Mouse (Mus musculus): ENCODE measurements around the gene Rps18.
"Not testable (repeated sequence)": the region's sequence is repeated elsewhere in the genome, so short reads cannot be mapped to it uniquely, and the experiment has no call there.

The Rps18 gene

GRCm38 (mm10) chr17:33968927-33969326, 13.1 kb upstream of the Rps18 start:
- DNase-seq (ENCODE audit: low spot score in 2 of 2), result no peak

- peak; percentile 66 to 77 for DNase-seq (ENCODE audit: low spot score in 2 of 2)
Measured at GRCm38 (mm10) chr17:33968489-33968888, 12.7 kb upstream of the Rps18 start.

DNA sequence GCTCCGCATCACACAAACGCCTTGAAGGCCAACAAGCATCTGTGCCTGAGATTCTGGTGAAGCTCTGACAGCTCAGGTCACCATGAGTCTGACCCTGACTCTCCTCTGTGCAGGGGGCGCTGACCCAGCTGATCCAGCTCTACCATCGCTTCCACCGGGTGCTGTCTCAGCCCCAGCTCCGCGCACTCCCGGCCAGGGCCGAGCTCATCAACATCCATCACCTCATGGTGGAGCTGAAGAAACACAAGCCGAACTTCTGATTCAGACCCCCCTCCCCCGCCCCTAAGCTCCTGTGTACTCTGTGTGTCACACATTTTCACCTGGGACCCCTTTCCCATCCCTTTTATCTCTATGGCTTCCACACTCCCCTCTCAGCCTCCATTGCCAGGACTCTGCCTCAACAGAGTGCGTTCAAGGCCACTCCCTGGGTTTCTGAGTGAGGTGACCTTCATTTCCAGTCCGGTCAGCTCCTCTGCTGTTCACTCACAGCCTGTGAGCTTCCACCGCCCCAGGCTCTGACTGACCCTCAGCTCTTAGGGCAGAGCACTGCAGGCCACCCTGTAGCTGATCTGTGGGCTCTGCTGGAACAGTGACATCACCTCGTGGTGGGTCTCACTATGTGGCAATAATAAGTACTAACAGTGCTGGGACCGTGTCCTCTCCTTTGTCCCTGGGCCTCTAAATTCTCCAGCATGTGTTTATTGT, 10.2 kb upstream of the Rps18 start:
- DNase-seq (ENCODE audit: low spot score in 2 of 2), result no peak

GRCm38 (mm10) chr17:33965082-33965845, 9.5 kb upstream of the Rps18 start:
- no peak for DNase-seq (ENCODE audit: low spot score in 2 of 2)

DNA sequence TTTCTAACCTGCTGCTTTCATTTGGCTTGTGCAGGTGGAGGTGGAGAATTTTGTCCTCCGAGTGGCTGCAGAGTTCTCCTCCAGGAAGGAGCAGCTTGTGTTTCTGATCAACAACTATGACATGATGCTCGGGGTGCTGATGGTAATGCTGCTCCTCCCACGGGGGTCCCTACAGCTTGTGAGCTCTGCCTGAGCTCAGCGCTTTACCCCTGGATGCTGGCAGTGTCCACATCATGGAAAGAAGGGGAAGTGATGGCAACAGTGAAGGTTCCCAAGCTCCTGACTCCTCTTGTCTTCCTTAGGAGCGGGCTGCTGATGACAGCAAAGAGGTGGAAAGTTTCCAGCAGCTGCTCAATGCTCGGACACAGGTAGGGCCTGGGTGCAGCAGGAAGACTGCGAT, 7.1 kb upstream of the Rps18 start:
- DNase-seq (ENCODE audit: low spot score in 2 of 2), result no peak

DNA sequence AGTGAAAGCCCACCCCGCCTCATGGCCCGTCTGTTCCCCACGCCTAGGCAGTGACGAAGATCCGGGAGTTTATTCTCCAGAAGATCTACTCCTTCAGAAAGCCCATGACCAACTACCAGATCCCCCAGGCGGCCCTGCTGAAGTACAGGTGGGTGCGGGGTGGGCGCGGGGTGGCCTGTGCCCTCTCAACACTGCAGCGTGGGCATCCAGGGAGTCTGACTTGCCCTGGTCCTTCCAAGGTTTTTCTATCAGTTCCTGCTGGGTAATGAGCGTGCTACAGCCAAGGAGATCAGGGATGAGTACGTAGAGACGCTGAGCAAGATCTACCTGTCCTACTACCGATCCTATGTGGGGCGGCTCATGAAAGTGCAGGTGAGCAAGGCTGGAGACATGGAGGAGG, 4.1 kb upstream of the Rps18 start:
- DNase-seq (ENCODE audit: low spot score in 2 of 2), result no peak

DNA sequence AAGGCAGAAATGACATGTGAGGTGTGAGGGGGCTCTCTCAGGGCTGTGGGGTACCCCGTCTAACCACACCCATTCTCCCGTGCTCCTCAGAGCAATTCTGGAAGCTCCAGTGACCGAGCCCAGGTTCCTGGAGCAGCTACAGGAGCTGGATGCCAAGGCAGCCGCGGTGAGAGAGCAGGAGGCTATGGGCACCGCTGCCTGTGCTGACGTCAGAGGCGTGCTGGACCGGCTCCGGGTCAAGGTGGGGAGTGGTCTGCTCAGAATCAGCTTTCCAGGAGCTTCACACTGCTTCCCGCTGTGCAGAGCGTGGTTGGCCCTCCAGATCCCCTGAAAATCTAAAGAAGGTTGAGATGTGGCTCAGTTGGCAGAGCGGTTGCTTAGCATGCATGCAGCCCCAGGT, 3.3 kb upstream of the Rps18 start:
- no peak for DNase-seq (ENCODE audit: low spot score in 2 of 2)

GRCm38 (mm10) chr17:33958451-33958850, 2.6 kb upstream of the Rps18 start:
- no peak for DNase-seq (ENCODE audit: low spot score in 2 of 2)

DNA sequence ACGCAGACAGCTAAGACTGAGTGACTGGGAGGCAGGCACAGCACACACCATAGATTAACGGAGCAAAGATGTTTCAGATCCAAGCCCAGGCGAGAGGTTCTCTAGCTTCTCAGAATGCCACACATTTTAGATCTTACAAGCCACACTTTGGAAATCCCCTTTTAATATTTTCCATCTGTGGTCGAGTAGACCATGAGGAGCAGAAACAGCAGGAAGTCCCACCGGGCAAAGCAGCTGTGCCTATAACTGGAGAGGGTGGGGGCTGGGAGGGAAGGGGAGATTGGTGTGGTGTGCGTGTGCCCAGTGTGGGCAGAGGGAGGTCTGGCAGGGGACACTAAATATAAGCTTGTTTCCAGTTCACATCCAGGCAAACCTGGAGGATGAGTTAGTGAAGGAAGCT, 1.7 kb upstream of the Rps18 start:
- no peak for DNase-seq (ENCODE audit: low spot score in 2 of 2)

- DNase-seq (ENCODE audit: low spot score in 2 of 2), result no peak
Measured at GRCm38 (mm10) chr17:33956336-33956735, 535 bp upstream of the Rps18 start.

GRCm38 (mm10) chr17:33954646-33955554, 901 bp downstream of the Rps18 start:
- DNase-seq (ENCODE audit: low spot score in 2 of 2), result no peak

GRCm38 (mm10) chr17:33953961-33954565, 1.7 kb downstream of the Rps18 start:
- DNase-seq (ENCODE audit: low spot score in 2 of 2), result no peak

DNA sequence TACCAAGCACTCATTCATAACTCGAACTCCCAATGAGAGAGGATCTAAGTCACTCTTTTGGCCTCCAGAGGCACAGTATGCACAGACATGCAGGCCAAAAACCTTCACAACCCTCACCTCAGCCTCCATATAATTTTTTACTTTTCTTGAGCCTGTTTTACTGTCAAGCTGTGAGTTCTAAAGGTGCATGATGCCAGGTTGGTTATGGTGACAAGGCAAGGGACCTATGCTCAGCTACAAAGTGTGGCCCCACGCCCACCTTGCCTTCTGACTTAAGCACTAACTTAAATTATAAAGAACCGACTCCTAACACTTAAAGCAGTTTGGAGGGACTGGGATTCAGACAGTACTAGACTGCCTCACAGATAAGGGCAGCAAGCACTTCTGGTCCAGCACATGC, 2.5 kb downstream of the Rps18 start:
- no peak for DNase-seq (ENCODE audit: low spot score in 2 of 2)

- DNase-seq (ENCODE audit: low spot score in 2 of 2), result no peak
Measured at GRCm38 (mm10) chr17:33952879-33953278, 2.9 kb downstream of the Rps18 start.

DNA sequence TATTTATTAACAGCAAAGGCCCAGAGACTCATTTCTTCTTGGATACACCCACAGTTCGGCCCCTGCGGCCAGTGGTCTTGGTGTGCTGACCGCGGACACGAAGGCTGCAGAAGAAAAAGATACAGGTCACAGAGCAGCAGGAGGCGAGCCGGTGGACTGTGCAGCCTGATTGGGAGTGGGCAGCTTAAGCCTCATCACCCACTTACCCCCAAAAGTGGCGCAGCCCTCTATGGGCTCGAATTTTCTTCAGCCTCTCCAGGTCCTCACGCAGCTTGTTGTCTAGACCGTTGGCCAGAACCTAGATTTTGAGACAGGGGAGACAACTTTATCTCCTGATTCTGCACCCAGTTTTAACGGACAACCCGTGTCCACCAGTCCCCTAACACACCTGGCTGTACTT, 3.8 kb downstream of the Rps18 start:
- DNase-seq (ENCODE audit: low spot score in 2 of 2), result not testable (repeated sequence)

GRCm38 (mm10) chr17:33951021-33951946, 4.5 kb downstream of the Rps18 start, which contains the start of gene B3galt4:
TSS of gene B3galt4 (minus strand) at chr17:33951488.
- peak; percentile 78 to 79 for DNase-seq (ENCODE audit: low spot score in 2 of 2)

DNA sequence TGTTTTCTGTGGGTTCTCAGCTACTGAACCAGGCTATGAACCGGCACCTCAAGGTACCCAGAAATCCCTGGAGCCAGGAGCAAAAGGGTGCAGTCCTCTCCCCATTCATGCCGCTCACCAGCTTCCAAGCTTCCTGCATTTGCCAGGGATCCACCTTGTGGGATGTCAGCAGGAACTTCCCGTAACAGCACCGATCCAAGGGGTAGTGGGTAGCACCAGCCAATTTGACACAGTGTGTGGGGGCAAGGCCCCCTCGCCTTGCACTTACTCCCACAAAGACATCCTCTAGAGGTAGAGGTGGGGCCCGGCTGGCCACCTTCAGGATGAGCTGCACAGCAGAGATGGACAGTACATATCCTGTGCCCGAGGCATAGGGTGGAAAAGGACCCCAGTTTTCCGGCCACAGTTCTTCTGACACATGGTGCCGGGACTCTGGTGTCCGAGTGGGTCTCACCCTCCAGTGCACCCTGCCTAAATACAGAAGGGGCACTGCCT, 5.6 kb downstream of the Rps18 start:
- DNase-seq (ENCODE audit: low spot score in 2 of 2), result no peak

DNA sequence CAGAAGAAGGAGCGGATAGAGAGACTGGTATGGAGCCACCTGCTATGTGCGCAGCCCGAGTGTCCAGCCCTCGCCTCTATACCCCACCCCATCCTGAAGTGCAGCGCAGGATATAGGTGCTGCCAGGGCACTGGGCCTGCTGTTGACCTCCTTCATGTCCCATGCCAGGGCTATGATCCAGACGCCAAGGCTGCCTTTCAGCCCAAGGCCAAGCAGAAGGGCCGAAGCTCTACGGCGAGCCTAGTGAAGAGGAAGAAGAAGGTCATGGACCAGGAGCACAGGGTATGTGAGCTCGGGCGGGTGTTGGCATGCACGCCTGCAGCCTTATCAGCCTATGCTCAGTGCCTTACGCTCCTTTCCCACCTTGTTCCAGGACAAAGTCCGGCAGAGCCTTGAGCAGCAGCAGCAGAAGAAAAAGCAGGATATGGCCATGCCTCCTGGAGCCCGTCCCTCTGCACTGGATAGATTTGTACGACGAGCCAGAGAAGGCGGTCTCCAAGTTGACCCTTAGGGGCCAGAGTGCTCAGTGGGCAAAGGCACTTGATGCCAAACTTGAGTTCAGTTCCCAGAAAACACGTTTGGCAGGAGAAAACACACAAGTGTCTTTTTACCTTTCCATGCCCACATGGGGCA, 6.8 kb downstream of the Rps18 start:
- no peak for DNase-seq (ENCODE audit: low spot score in 2 of 2)

- no peak for DNase-seq (ENCODE audit: low spot score in 2 of 2)
Measured at GRCm38 (mm10) chr17:33948090-33948904, 7.5 kb downstream of the Rps18 start.
